Mouse (Mus musculus) spleen, adult 18-20 months (tissue): ENCODE results near the gene Myl4.

ENCODE experiments used
- DNase-seq, 2 experiments: peaks; one replicate each; pipeline ENCODE4 v3.0.0; 2022; ENCODE audit warnings: mixed read lengths in 2 of 2

The Myl4 gene

GRCm38 (mm10) chr11:104639634-104640033, 89.2 kb downstream of the Myl4 start:
- no peak for DNase-seq

GRCm38 (mm10) chr11:104640894-104641293, 90.4 kb downstream of the Myl4 start:
- no peak for DNase-seq

- no peak for DNase-seq
Observed at GRCm38 (mm10) chr11:104643236-104643635, 92.8 kb downstream of the Myl4 start.
